Comparison of ENCODE assay signal across 21 mouse cellular contexts in genomic region chr2:105749111-105749510, GRCm38 (mm10).
DNase-seq lines count a peak whose midpoint lies in the region; ATAC-seq lines count a peak whose summit lies in the region.
"Had no signal": no experiment of that assay in that cellular context is flagged by ENCODE, and none has a peak within 500 bp of the region (broad histone marks: within the 10 kb centered on the region; RNA-seq: fewer than 3 reads in every experiment).

No protein-coding gene starts in this region.

- no peak overlapping the region for H3K4me2 ChIP-seq in liver, embryonic 13.5 days
- no peak overlapping the region for H3K4me2 ChIP-seq in liver, embryonic 11.5 days
- no peak overlapping the region for H3K4me2 ChIP-seq in intestine, embryonic 16.5 days (ENCODE audit: low read depth, low read length)
- H3K4me2 ChIP-seq: embryonic facial prominence, embryonic 13.5 days; forebrain, embryonic 12.5 days; heart, embryonic 12.5 days had no signal

- no peaks in the 10 kb centered on the region for H3K27me3 ChIP-seq in liver, embryonic 13.5 days
- no peaks in the 10 kb centered on the region for H3K27me3 ChIP-seq in liver, embryonic 11.5 days (replicated peaks; ENCODE audit: control insufficient read depth, insufficient read depth, low read length)
- no peaks in the 10 kb centered on the region for H3K27me3 ChIP-seq in intestine, embryonic 16.5 days (replicated peaks; ENCODE audit: control insufficient read depth, insufficient read depth, low read length)
- H3K27me3 ChIP-seq: CH12.LX; embryonic facial prominence, embryonic 13.5 days; forebrain, embryonic 12.5 days; heart, embryonic 12.5 days; Patski had no signal

- no peak overlapping the region for H3K4me3 ChIP-seq in liver, embryonic 13.5 days (replicated peaks)
- H3K4me3 ChIP-seq in liver, embryonic 11.5 days (ENCODE audit: low read depth, low read length), result no peak overlapping the region
- H3K4me3 ChIP-seq in intestine, embryonic 16.5 days (ENCODE audit: low read length), result no peak overlapping the region
- H3K4me3 ChIP-seq: embryonic facial prominence, embryonic 13.5 days; forebrain, embryonic 12.5 days; gastrocnemius, adult 2 months; heart, embryonic 12.5 days; hindbrain, embryonic 10.5 days had no signal

- no peaks in the 10 kb centered on the region for H3K9me3 ChIP-seq in liver, embryonic 13.5 days (replicated peaks)
- no peaks in the 10 kb centered on the region for H3K9me3 ChIP-seq in liver, embryonic 11.5 days (ENCODE audit: control insufficient read depth, low read length)
- H3K9me3 ChIP-seq in intestine, embryonic 16.5 days (ENCODE audit: control insufficient read depth, low read length), result no peaks in the 10 kb centered on the region
- H3K9me3 ChIP-seq: embryonic facial prominence, embryonic 13.5 days; forebrain, embryonic 12.5 days; heart, embryonic 12.5 days; hindbrain, embryonic 10.5 days had no signal

- H3K27ac ChIP-seq in liver, embryonic 13.5 days, result no peak overlapping the region
- no peak overlapping the region for H3K27ac ChIP-seq in liver, embryonic 11.5 days (ENCODE audit: low read depth, low read length)
- H3K27ac ChIP-seq in intestine, embryonic 16.5 days (ENCODE audit: low read length), result no peak overlapping the region
- H3K27ac ChIP-seq: embryonic facial prominence, embryonic 13.5 days; forebrain, embryonic 12.5 days; gastrocnemius, adult 2 months; hindbrain, embryonic 10.5 days had no signal

- ATAC-seq in liver, embryonic 13.5 days (ENCODE audit: low read depth), result peak; percentile 45; the same call in 1 of the 2 replicates
- ATAC-seq in liver, embryonic 11.5 days (replicated peaks; ENCODE audit: low FRiP score), result no peak
- peak; percentile 91 for ATAC-seq in intestine, embryonic 16.5 days
- ATAC-seq: forebrain, embryonic 16.5 days; Patski had no signal

- no peaks in the 10 kb centered on the region for H3K36me3 ChIP-seq in liver, embryonic 13.5 days
- no peaks in the 10 kb centered on the region for H3K36me3 ChIP-seq in liver, embryonic 11.5 days (ENCODE audit: control insufficient read depth, insufficient read depth, low read length)
- H3K36me3 ChIP-seq in intestine, embryonic 16.5 days (ENCODE audit: control insufficient read depth, insufficient read depth, low read length), result no peaks in the 10 kb centered on the region
- H3K36me3 ChIP-seq: embryonic facial prominence, embryonic 13.5 days; forebrain, embryonic 12.5 days; heart, embryonic 12.5 days; hindbrain, embryonic 10.5 days had no signal

- WGBS in liver, embryonic 13.5 days (ENCODE audit: insufficient replicate concordance), result 69% methylated on average over 5 of the region's 5 CpGs
- 86% methylated on average over 5 of the region's 5 CpGs for whole genome bisulfite sequencing in liver, embryonic 11.5 days
- 75% methylated on average over 5 of the region's 5 CpGs for WGBS in intestine, embryonic 16.5 days

- H3K9ac ChIP-seq in liver, embryonic 13.5 days, result no peak overlapping the region
- no peak overlapping the region for H3K9ac ChIP-seq in liver, embryonic 11.5 days (ENCODE audit: low read depth, low read length)
- no peak overlapping the region for H3K9ac ChIP-seq in intestine, embryonic 16.5 days (ENCODE audit: low read depth, low read length)
- H3K9ac ChIP-seq: embryonic facial prominence, embryonic 13.5 days; forebrain, embryonic 12.5 days; heart, embryonic 12.5 days had no signal

- peak; percentile 6 to 8 for DNase-seq in kidney, adult 8-10 months
- no peak for DNase-seq in kidney, postnatal 10 days
- no peak for DNase-seq in liver, embryonic 13.5 days
- DNase-seq in liver, embryonic 11.5 days (ENCODE audit: low spot score), result no peak
- DNase-seq in kidney, postnatal 36 days, result peak; percentile 12 to 48
- no peak for DNase-seq in left cerebral cortex, adult 8-10 months (ENCODE audit: low spot score in 2 of 2)
- DNase-seq: adrenal gland, adult 2 months; adrenal gland, postnatal 25 days; cerebellum, adult 18-20 months; cerebellum, adult 9-11 months; cerebellum, postnatal 36 days; gastrocnemius, adult 2 months; gastrocnemius, postnatal 25 days had no signal

- H3K4me1 ChIP-seq in liver, embryonic 13.5 days (replicated peaks), result no peaks in the 10 kb centered on the region
- no peaks in the 10 kb centered on the region for H3K4me1 ChIP-seq in liver, embryonic 11.5 days (replicated peaks; ENCODE audit: control insufficient read depth, insufficient read depth, low read length)
- no peaks in the 10 kb centered on the region for H3K4me1 ChIP-seq in intestine, embryonic 16.5 days (ENCODE audit: control insufficient read depth, insufficient read depth, low read length)
- H3K4me1 ChIP-seq: embryonic facial prominence, embryonic 13.5 days; forebrain, embryonic 12.5 days; heart, embryonic 12.5 days; hindbrain, embryonic 10.5 days had no signal

Comparison
In these comparisons a context has a peak if more than half of its experiments do, and no peak if none do; other contexts are left out.
1. DNase-seq: peak in kidney, adult 8-10 months (2 of 2) and kidney, postnatal 36 days (2 of 2); none in kidney, postnatal 10 days (single experiment), liver, embryonic 13.5 days (single experiment), liver, embryonic 11.5 days (single experiment) and left cerebral cortex, adult 8-10 months (0 of 2).